Mouse (Mus musculus) forebrain, embryonic 13.5 days (tissue): ENCODE data around the gene Trmt10b. TPM values are rescaled to one million over a fixed set of nuclear protein-coding genes. Genes with fewer than 3 reads are reported as not detected.

Source experiments
- ATAC-seq: fragments of 200-750 bp; cut with Nextera tagmentation; 2 replicates; pipeline ENCODE4 v1.8.0; 2017
- H3K27ac ChIP-seq: fragments of 300-500 bp; sonication (generic); 2 replicates; pipeline ENCODE4 v1.5.1; 2015; ENCODE audit warnings: inconsistent platforms, mild to moderate bottlenecking, moderate library complexity
- H3K27me3 ChIP-seq: fragments of 300-500 bp; sonication (generic); 2 replicates; pipeline ENCODE4 v1.6.1; 2015; ENCODE audit warnings: mild to moderate bottlenecking, inconsistent platforms
- H3K36me3 ChIP-seq: fragments of 300-500 bp; sonication (generic); 2 replicates; pipeline ENCODE4 v1.6.1; 2015; ENCODE audit warnings: mild to moderate bottlenecking, inconsistent platforms; ENCODE audit not compliant: poor library complexity, severe bottlenecking
- H3K4me1 ChIP-seq: fragments of 300-500 bp; sonication (generic); 2 replicates; pipeline ENCODE4 v1.6.1; 2015; ENCODE audit warnings: inconsistent platforms
- H3K4me2 ChIP-seq: fragments of 300-500 bp; sonication (generic); 2 replicates; pipeline ENCODE4 v1.6.1; 2015; ENCODE audit warnings: inconsistent platforms, mild to moderate bottlenecking, moderate library complexity
- H3K4me3 ChIP-seq: fragments of 300-500 bp; sonication (generic); 2 replicates; pipeline ENCODE4 v1.5.1; 2015; ENCODE audit warnings: mild to moderate bottlenecking, inconsistent platforms
- H3K9ac ChIP-seq: fragments of 300-500 bp; sonication (generic); 2 replicates; pipeline ENCODE4 v1.6.1; 2015; ENCODE audit warnings: mild to moderate bottlenecking, inconsistent platforms
- H3K9me3 ChIP-seq: fragments of 300-500 bp; sonication (generic); replicated peaks from 2 replicates; pipeline ENCODE4 v1.6.1; 2016; ENCODE audit warnings: inconsistent platforms
- WGBS: fragments of 180-500 bp; shearing (Covaris S2); methylation state at CpG from one replicate; pipeline ENCODE4 v1.1.7; 2015; 5-methylcytosine and 5-hydroxymethylcytosine counted together
- polyA plus RNA-seq: library from polyadenylated mRNA; unstranded; fragments of >200 nt; fragmentation: Nextera tagmentation; extraction: Ambion mirVana; gene quantifications from 2 replicates; pipeline ENCODE4 v1.2.1, GENCODE M21; 2015

The Trmt10b gene
- polyA plus RNA-seq = 16.6 and 22.1 TPM in 2 replicates

- H3K27me3 ChIP-seq = no peaks in the 10 kb centered on the region
- peak within 1 kb of the TSS; percentile 66 for H3K9ac ChIP-seq
- H3K9me3 ChIP-seq = no peaks in the 10 kb centered on the region
- 20% methylated on average over 27 of the region's 27 CpGs for WGBS
- peak within 1 kb of the TSS; percentile 81 for H3K4me3 ChIP-seq
- peak; percentile 89 for ATAC-seq
- peak within 1 kb of the TSS; percentile 77 for H3K4me2 ChIP-seq
- peaks cover 10% of the 10 kb centered on the region for H3K4me1 ChIP-seq
- peaks cover 22% of the 10 kb centered on the region for H3K36me3 ChIP-seq
- H3K27ac ChIP-seq = no peak within 1 kb of the TSS
Measured at GRCm38 (mm10) chr4:45296662-45297564, at the start of gene Trmt10b. Gene Trmt10b (plus strand): TSS chr4:45297127.

- no peak overlapping the region for H3K9ac ChIP-seq
- WGBS = 15% methylated on average over 8 of the region's 8 CpGs
- peak; percentile 56; the same call in 1 of the 2 replicates for ATAC-seq
- H3K4me1 ChIP-seq = peaks cover 43% of the 10 kb centered on the region
- H3K4me2 ChIP-seq = peak overlapping the region; percentile 7; the same call in 1 of the 2 replicates
- no peaks in the 10 kb centered on the region; the same call in 1 of the 2 replicates for H3K9me3 ChIP-seq
- peaks cover 22% of the 10 kb centered on the region for H3K27me3 ChIP-seq
- H3K27ac ChIP-seq = no peak overlapping the region
- H3K4me3 ChIP-seq = no peak overlapping the region
- H3K36me3 ChIP-seq = no peaks in the 10 kb centered on the region
Measured at GRCm38 (mm10) chr4:45251265-45251664, 45.7 kb upstream of the Trmt10b start.

- Histone ChIP-seq H3K36me3 (no peaks in the 10 kb centered on the region), H3K4me2 (no peak overlapping the region), H3K9me3 (no peaks in the 10 kb centered on the region), H3K27ac (no peak overlapping the region), H3K4me1 (peaks cover 43% of the 10 kb centered on the region), H3K27me3 (peaks cover 24% of the 10 kb centered on the region), H3K9ac (no peak overlapping the region), H3K4me3 (no peak overlapping the region)
- 12% methylated on average over 9 of the region's 9 CpGs for WGBS
- peak; percentile 73 for ATAC-seq
Measured at GRCm38 (mm10) chr4:45252861-45253262, 44.1 kb upstream of the Trmt10b start.

- Histone ChIP-seq H3K27me3 (peaks cover 18% of the 10 kb centered on the region), H3K4me3 (no peak overlapping the region), H3K9ac (no peak overlapping the region), H3K4me1 (peaks cover 43% of the 10 kb centered on the region), H3K27ac (0 out of 2 replicates have a peak overlapping the region, but pooled peaks have one; percentile 27), H3K9me3 (no peaks in the 10 kb centered on the region), H3K4me2 (peak overlapping the region; percentile 2; the same call in 1 of the 2 replicates), H3K36me3 (no peaks in the 10 kb centered on the region)
- peak; percentile 70 for ATAC-seq
- 22% methylated on average over 11 of the region's 11 CpGs for WGBS
Measured at GRCm38 (mm10) chr4:45253839-45254601, 42.9 kb upstream of the Trmt10b start.

DNA sequence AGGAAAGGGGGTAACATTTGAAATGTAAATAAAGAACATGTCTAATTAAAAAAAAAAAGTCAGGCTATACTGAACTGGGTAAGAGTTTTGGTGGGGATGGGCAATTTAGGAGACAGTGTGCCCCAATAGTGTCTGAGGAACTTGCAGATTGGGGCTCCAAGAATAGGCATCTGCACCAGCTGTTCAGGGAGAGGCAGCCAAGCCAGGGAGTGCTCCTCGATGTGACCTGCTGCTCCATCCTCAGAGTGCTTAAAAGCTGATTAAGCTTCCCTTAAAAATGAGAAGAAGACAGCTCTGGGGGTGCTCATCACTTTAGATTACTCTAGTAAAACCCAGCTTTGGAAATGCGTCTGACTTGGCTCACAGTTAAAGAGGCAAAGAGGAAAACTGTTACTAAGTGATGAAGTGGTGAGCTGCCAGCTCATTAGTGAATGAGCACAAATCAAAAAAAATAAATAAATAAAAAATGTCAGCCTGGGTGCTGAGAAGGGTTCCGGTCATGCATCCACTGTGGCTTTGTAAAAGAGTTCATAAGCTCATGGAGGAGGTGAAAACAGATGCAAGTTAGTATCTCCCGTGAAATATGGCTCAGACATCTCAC is 37.6 kb upstream of the Trmt10b start:
- no peak overlapping the region for H3K9ac ChIP-seq
- H3K36me3 ChIP-seq = no peaks in the 10 kb centered on the region
- peaks cover 13% of the 10 kb centered on the region; the same call in 1 of the 2 replicates for H3K27me3 ChIP-seq
- no peaks in the 10 kb centered on the region for H3K9me3 ChIP-seq
- no peak overlapping the region for H3K4me3 ChIP-seq
- no peak overlapping the region for H3K4me2 ChIP-seq
- peaks cover 15% of the 10 kb centered on the region for H3K4me1 ChIP-seq
- no peak overlapping the region for H3K27ac ChIP-seq
- 47% methylated on average over 4 of the region's 4 CpGs for WGBS
- no peak for ATAC-seq

GRCm38 (mm10) chr4:45261551-45261950 is 35.4 kb upstream of the Trmt10b start:
- Histone ChIP-seq H3K36me3 (no peaks in the 10 kb centered on the region), H3K27me3 (0 out of 2 replicates have a peak, but pooled peaks cover 2% of the 10 kb centered on the region), H3K27ac (no peak overlapping the region), H3K9ac (no peak overlapping the region), H3K4me1 (peaks cover 10% of the 10 kb centered on the region), H3K4me2 (no peak overlapping the region), H3K9me3 (no peaks in the 10 kb centered on the region), H3K4me3 (no peak overlapping the region)
- 85% methylated on average over 4 of the region's 4 CpGs for WGBS
- ATAC-seq = no peak

DNA sequence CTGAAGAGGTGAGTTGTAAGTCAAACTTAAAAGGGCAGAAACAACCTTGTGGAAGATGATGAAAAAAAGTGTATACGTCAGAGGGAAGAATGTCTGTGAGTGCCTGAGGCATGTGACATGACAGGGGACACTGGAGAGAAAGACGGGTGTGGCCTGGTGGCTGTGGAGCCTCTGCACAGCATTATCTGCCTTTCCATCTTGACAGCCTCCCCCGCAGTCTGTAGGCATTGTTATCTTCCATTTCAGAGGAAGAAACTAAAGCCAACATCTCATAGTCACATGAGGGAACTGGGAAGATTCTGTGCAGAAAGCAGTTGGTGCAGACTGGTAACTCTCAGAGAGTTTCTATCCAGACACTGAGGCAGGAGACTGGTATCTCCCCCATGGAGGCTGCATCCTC is 29.0 kb upstream of the Trmt10b start:
- no peak overlapping the region for H3K4me3 ChIP-seq
- no peak for ATAC-seq
- 89% methylated on average over 3 of the region's 3 CpGs for WGBS
- no peaks in the 10 kb centered on the region for H3K27me3 ChIP-seq
- H3K9ac ChIP-seq = no peak overlapping the region
- H3K4me2 ChIP-seq = no peak overlapping the region
- H3K27ac ChIP-seq = no peak overlapping the region
- no peaks in the 10 kb centered on the region for H3K9me3 ChIP-seq
- no peaks in the 10 kb centered on the region for H3K36me3 ChIP-seq
- H3K4me1 ChIP-seq = peaks cover 16% of the 10 kb centered on the region

DNA sequence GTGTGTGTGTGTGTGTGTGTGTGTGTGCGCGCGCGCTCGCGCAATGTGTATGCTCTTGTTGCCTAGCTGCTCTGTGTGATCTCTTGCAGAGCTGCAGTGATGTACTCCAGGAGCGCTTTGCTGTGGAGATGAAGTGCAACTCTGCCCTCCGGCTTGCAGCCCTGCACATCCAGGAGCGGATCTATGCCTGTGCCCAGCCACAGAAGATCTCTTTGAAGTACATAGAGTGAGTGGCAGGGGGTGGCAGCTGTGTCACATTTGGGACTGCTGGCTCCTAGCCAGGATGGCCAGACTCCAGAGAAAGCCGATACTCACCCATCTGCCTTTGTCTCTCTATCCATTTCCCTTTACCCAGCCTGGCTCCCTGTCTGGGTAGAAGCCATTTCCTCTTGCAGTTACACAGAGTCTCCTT is 25.9 kb upstream of the Trmt10b start:
- H3K36me3 ChIP-seq = no peaks in the 10 kb centered on the region
- 59% methylated on average over 10 of the region's 10 CpGs for WGBS
- no peak overlapping the region for H3K27ac ChIP-seq
- H3K4me1 ChIP-seq = peaks cover 16% of the 10 kb centered on the region
- no peak overlapping the region for H3K4me3 ChIP-seq
- no peaks in the 10 kb centered on the region for H3K9me3 ChIP-seq
- H3K9ac ChIP-seq = 0 out of 2 replicates have a peak overlapping the region, but pooled peaks have one; percentile 17
- peak; percentile 81 for ATAC-seq
- 0 out of 2 replicates have a peak overlapping the region, but pooled peaks have one; percentile 17 for H3K4me2 ChIP-seq
- H3K27me3 ChIP-seq = no peaks in the 10 kb centered on the region

DNA sequence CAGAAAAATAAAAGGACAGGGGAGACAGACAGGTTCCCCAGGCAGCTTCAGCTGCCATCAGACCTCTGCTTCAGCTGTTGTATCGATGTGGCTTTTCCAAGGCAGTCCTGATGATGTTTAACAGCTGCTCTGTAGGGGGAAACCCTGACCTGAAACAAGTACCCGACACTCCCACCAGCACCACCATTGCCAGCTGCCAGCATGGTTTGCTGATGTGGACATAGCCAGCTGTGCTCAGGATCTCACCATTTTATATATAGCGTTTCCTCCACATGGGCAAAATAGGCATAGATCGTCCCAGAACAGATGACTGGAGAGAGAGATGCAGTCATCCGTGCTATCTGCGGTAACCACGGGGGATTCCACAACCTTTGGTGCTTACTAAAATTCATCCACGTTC is 21.2 kb upstream of the Trmt10b start:
- Histone ChIP-seq H3K9ac (no peak overlapping the region), H3K4me3 (no peak overlapping the region), H3K4me1 (peaks cover 11% of the 10 kb centered on the region), H3K27ac (no peak overlapping the region), H3K9me3 (no peaks in the 10 kb centered on the region), H3K36me3 (no peaks in the 10 kb centered on the region), H3K27me3 (0 out of 2 replicates have a peak, but pooled peaks cover 3% of the 10 kb centered on the region), H3K4me2 (no peak overlapping the region)
- no peak for ATAC-seq
- 86% methylated on average over 8 of the region's 8 CpGs for WGBS

DNA sequence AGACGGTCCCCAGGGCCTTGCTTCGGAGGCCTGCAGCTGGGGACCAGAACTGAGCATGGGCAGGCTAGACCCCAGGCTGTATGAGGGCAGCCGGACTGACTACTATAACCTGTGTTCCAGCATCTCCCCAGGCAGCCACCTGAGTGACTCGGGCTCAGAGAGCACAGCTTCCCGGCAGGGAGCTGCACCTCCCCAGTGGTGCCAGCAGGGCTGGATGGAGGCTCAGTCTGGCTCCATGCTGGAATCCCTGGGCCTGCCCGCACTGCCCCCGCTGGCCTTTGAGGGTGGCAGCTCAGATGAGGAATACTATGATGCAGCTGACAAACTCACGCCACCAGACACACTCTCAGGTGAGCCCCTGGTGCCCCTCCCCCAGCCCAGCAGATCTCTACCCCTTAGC is 17.6 kb upstream of the Trmt10b start:
- no peaks in the 10 kb centered on the region for H3K36me3 ChIP-seq
- H3K4me2 ChIP-seq = no peak overlapping the region
- H3K27me3 ChIP-seq = 0 out of 2 replicates have a peak, but pooled peaks cover 3% of the 10 kb centered on the region
- 63% methylated on average over 8 of the region's 8 CpGs for WGBS
- no peak overlapping the region for H3K9ac ChIP-seq
- no peaks in the 10 kb centered on the region for H3K4me1 ChIP-seq
- H3K4me3 ChIP-seq = no peak overlapping the region
- H3K27ac ChIP-seq = no peak overlapping the region
- no peak for ATAC-seq
- no peaks in the 10 kb centered on the region for H3K9me3 ChIP-seq

GRCm38 (mm10) chr4:45279981-45280548 is 16.9 kb upstream of the Trmt10b start:
- H3K27ac ChIP-seq = no peak overlapping the region
- 23% methylated on average over 4 of the region's 4 CpGs for WGBS
- 0 out of 2 replicates have a peak, but pooled peaks cover 3% of the 10 kb centered on the region for H3K27me3 ChIP-seq
- no peaks in the 10 kb centered on the region for H3K36me3 ChIP-seq
- H3K4me2 ChIP-seq = no peak overlapping the region
- no peaks in the 10 kb centered on the region for H3K4me1 ChIP-seq
- H3K9me3 ChIP-seq = no peaks in the 10 kb centered on the region
- H3K4me3 ChIP-seq = no peak overlapping the region
- H3K9ac ChIP-seq = no peak overlapping the region
- ATAC-seq = peak; percentile 62; the same call in 1 of the 2 replicates
